Mouse (Mus musculus) spleen, postnatal 36 days (tissue): ENCODE data around the gene Nap1l5.

Experiments used
- DNase-seq, 2 experiments: peaks; one replicate each; pipeline ENCODE4 v3.0.0; 2022; ENCODE audit warnings: low spot score in 2 of 2, mixed read lengths in 1 of 2

Gene Nap1l5

GRCm38 (mm10) chr6:58906852-58907261, at the start of gene Nap1l5:
TSS of gene Nap1l5 (minus strand) at chr6:58907076.
- DNase-seq: no peak

GRCm38 (mm10) chr6:58951128-58951992, 44.5 kb upstream of the Nap1l5 start:
- no peak for DNase-seq

- DNase-seq: no peak
These were observed 43.5 kb upstream of the Nap1l5 start for GRCm38 (mm10) chr6:58950410-58950809.

- no peak for DNase-seq
These were observed 40.0 kb upstream of the Nap1l5 start for GRCm38 (mm10) chr6:58946840-58947239.

DNA sequence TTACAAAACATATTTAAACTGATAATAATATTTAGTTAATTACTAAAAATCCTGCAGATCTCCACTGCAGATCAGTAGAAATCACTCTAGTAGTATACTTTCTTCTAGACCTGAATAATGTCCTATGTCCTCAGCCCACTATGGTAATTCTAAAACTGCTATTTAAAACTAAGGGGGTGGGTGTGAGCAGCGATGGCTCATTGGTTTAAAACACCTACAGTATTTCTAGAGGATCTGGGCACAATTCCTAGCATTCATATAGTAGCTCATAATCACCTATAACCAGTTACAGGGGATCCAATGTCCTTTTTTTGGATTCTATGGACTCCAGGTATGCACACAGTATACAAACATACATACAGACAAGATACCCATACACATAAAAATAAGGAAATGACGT, 39.4 kb upstream of the Nap1l5 start:
- no peak for DNase-seq

GRCm38 (mm10) chr6:58943958-58944357, 37.1 kb upstream of the Nap1l5 start:
- no peak for DNase-seq

GRCm38 (mm10) chr6:58942276-58942675, 35.4 kb upstream of the Nap1l5 start:
- no peak for DNase-seq

DNA sequence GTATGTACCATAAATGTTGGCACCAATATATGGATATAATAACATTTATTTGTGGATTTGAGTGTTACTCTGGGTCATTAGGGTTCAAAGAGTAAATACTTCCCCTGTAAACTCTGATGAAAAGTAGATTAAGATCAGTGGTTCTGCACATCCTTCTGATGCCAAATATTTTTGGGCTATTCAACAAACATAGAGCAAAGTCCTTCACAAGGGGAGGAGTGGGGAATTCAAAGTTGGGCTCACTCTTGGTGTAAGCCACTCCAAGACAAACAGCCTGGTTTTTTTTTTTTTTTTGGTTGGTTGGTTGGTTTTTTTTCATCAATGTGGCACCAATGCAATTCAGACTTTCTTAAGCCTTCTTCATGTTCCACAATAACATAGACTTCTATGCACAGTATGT, 30.9 kb upstream of the Nap1l5 start:
- DNase-seq: no peak

DNA sequence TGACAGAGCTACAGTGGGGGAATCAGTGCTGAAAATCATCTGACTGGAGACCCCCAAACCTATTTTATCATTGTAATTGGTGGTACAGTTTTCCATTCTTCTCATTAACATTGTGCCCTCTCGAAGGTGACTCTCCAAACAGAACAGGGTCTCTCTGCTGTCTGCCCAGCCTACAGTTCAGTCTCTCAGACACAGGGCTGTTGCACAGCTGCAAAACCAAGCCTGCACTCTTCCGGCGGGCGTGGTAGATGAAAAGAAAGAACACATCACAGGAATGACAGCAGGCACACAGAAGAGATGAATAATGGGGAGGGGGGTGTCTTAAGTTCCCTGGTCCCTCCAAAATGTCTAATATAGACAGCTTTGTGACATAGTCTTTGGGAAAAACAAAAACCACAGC, 27.3 kb upstream of the Nap1l5 start:
- no peak for DNase-seq

- DNase-seq: no peak
These were observed 26.5 kb upstream of the Nap1l5 start for GRCm38 (mm10) chr6:58933189-58933913.

GRCm38 (mm10) chr6:58932515-58933188, 25.8 kb upstream of the Nap1l5 start:
- no peak for DNase-seq

DNA sequence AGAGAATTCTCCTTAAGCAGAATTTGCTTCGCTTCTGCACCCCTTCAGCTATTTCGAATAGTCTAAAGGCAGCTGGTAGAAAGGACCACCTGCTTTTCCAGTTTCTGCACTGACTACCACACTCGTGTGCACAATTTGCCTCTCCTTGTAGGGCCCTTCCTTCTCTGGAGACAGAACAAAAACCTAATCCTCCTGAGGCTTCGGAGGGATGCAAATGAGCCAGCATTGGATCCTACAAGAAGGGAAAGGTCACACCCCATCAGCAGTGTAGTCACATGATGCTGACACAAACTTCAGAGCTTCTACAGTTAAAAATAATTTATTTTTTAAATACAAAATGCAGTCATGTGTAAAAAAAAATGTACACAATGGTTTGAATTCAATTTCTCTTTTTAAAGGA, 24.3 kb upstream of the Nap1l5 start:
- DNase-seq: no peak

- DNase-seq: no peak
These were observed 23.1 kb upstream of the Nap1l5 start for GRCm38 (mm10) chr6:58929911-58930431.

DNA sequence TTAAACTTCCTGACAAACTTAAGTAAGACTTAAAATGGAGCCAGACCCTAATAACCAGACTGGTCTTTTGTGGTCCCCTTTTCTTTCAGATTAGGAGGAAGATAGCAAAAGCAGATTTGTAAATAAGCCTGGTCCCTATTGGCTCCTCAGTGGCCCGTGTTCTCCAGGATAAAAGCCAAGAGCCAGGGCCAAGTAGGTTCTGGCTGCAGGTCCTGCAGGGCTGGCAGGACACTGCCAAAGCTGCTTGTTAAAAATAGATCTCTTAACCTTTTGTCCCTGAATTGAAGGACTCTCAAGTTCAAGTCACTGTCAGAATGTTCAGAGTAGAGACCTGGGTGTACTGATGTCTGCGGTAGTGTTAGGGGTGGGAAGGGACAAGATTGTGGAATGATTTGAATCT, 21.0 kb upstream of the Nap1l5 start:
- DNase-seq: no peak

DNA sequence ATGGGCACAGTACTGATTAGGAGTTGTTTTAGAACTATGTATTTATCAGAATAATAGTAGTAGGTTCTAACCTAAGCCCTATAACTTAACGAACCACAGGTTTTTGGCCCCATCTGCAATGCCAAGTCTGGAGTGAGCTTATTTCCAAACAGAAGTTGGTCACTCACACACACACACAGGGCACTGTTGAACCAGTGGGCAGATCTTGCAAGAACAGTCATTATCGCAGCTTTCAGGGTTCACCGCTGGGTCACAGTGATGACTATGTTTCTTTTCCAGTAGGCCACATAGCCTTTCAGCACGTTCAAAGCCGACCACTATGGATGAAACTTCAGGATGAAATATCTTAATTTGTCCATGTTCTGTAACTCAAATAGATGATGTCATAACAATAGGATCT, 15.6 kb upstream of the Nap1l5 start:
- no peak for DNase-seq

DNA sequence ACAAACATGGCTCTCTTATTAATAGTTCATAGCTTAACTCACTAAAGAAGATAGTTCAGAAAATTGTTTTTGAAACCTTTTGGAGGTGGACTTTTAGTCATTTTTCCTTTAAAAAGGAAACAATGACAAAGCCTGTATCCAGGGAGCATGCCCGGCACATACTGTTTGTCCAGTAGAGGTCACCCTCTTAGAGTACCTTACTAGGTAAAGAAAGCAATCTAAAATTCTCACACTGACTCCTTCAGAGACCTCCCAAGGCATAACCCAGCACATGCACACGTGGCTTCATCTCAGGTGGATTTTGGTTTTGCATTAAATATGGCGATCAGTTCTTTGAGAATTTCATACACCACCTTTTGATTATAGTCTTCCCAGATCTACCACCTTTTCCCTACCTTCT, 14.7 kb upstream of the Nap1l5 start:
- DNase-seq: no peak

DNA sequence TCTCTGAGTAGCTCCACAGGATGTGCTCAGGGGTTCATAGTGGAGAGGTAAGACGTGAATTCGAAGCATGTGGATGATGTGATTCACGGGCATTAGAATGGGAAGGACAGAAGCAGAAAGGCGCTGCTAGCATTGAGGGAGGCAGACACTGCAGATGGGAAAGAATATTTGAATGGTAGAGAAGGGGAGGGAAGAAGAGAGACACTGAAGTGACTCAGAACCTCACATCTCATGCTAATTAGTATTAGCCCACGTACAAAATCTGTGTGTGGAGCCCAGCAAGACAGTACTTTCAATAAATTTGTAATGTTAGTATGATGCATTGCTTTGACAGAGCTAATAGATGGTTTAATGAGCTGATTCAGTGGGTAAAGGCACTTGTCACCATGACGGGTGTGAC, 13.9 kb upstream of the Nap1l5 start:
- no peak for DNase-seq

- DNase-seq: no peak
These were observed 9.6 kb upstream of the Nap1l5 start for GRCm38 (mm10) chr6:58916498-58916897.

GRCm38 (mm10) chr6:58913971-58914370, 7.1 kb upstream of the Nap1l5 start:
- DNase-seq: no peak

- no peak for DNase-seq
These were observed 6.7 kb upstream of the Nap1l5 start for GRCm38 (mm10) chr6:58913551-58913950.

- no peak for DNase-seq
These were observed 6.0 kb upstream of the Nap1l5 start for GRCm38 (mm10) chr6:58912842-58913241.

- DNase-seq: no peak
These were observed 915 bp upstream of the Nap1l5 start for GRCm38 (mm10) chr6:58907791-58908190.
